Mouse (Mus musculus) bone marrow macrophage, adult 2 months (primary cell): ENCODE data around the gene Leng9. TPM values are rescaled to one million over a fixed set of nuclear protein-coding genes. Genes with fewer than 3 reads are reported as not detected.

Experiments used
- H3K27ac ChIP-seq: 2 replicates; pipeline ENCODE4 v1.5.1; 2012; ENCODE audit warnings: low read depth, low read length; ENCODE audit not compliant: insufficient read depth
- H3K4me1 ChIP-seq: 2 replicates; pipeline ENCODE4 v1.6.1; 2012; ENCODE audit warnings: low read length; ENCODE audit not compliant: control insufficient read depth, insufficient read depth
- H3K4me3 ChIP-seq: 2 replicates; pipeline ENCODE4 v1.5.1; 2012; ENCODE audit warnings: mild to moderate bottlenecking, low read length, moderate library complexity; ENCODE audit not compliant: insufficient read depth
- CTCF ChIP-seq: IDR thresholded peaks from 2 replicates; pipeline ENCODE4 v1.5.1; 2012; ENCODE audit warnings: low read depth, mild to moderate bottlenecking, low read length, moderate library complexity
- POLR2A ChIP-seq: IDR thresholded peaks from 2 replicates; pipeline ENCODE4 v1.6.1; 2012; ENCODE audit warnings: mild to moderate bottlenecking, low read depth, low read length, borderline replicate concordance
- polyA plus RNA-seq: library from polyadenylated mRNA; stranded (reverse); fragments of >200 nt; gene quantifications from 2 replicates; pipeline ENCODE4 v1.2.4, GENCODE M21; 2012; ENCODE audit not compliant: missing spikeins, insufficient read depth, insufficient read length

Gene Leng9
- polyA plus RNA-seq, 1 experiment: 3.8 TPM

- H3K27ac ChIP-seq: no peak overlapping the region
Measured at GRCm38 (mm10) chr7:4145552-4146190, 4.5 kb downstream of the Leng9 start.

GRCm38 (mm10) chr7:4144766-4145551 lies 5.2 kb downstream of the Leng9 start:
- H3K4me1 ChIP-seq: peaks cover 7% of the 10 kb centered on the region; the same call in 1 of the 2 replicates
- TF ChIP-seq CTCF (no peak), POLR2A (no peak)
- H3K27ac ChIP-seq: no peak overlapping the region

More at GRCm38 (mm10) chr7:4145552-4146190, 4.5 kb downstream of the Leng9 start:
- TF ChIP-seq CTCF: peak; percentile 92
- no peak for TF ChIP-seq POLR2A
- Histone ChIP-seq H3K4me3 (no peak overlapping the region), H3K4me1 (peaks cover 7% of the 10 kb centered on the region; the same call in 1 of the 2 replicates)

GRCm38 (mm10) chr7:4144046-4144445 lies 6.1 kb downstream of the Leng9 start:
- peaks cover 7% of the 10 kb centered on the region; the same call in 1 of the 2 replicates for H3K4me1 ChIP-seq
- no peak for TF ChIP-seq POLR2A
- no peak overlapping the region for H3K27ac ChIP-seq
- no peak overlapping the region for H3K4me3 ChIP-seq

More at GRCm38 (mm10) chr7:4144766-4145551, 5.2 kb downstream of the Leng9 start:
- H3K4me3 ChIP-seq: no peak overlapping the region

GRCm38 (mm10) chr7:4143506-4143905 lies 6.7 kb downstream of the Leng9 start:
- Histone ChIP-seq H3K4me3 (no peak overlapping the region), H3K4me1 (peaks cover 7% of the 10 kb centered on the region), H3K27ac (no peak overlapping the region)
- TF ChIP-seq POLR2A (no peak), CTCF (no peak)

- no peak for TF ChIP-seq POLR2A
- TF ChIP-seq CTCF: no peak
- H3K27ac ChIP-seq: no peak overlapping the region
- peaks cover 6% of the 10 kb centered on the region for H3K4me1 ChIP-seq
- no peak overlapping the region for H3K4me3 ChIP-seq
Measured at GRCm38 (mm10) chr7:4142796-4143445, 7.3 kb downstream of the Leng9 start.

GRCm38 (mm10) chr7:4141648-4142325 lies 8.4 kb downstream of the Leng9 start:
- H3K4me1 ChIP-seq: peaks cover 5% of the 10 kb centered on the region
- no peak overlapping the region for H3K4me3 ChIP-seq
- no peak overlapping the region for H3K27ac ChIP-seq

GRCm38 (mm10) chr7:4139391-4139790 lies 10.8 kb downstream of the Leng9 start:
- no peak overlapping the region for H3K4me3 ChIP-seq
- no peak overlapping the region for H3K27ac ChIP-seq
- H3K4me1 ChIP-seq: peaks cover 12% of the 10 kb centered on the region
- TF ChIP-seq CTCF (no peak), POLR2A (no peak)

More at GRCm38 (mm10) chr7:4141648-4142325, 8.4 kb downstream of the Leng9 start:
- no peak for TF ChIP-seq POLR2A
- TF ChIP-seq CTCF: no peak

- H3K4me3 ChIP-seq: no peak overlapping the region
Measured at GRCm38 (mm10) chr7:4138671-4139070, 11.5 kb downstream of the Leng9 start.

GRCm38 (mm10) chr7:4138181-4138580 lies 12.0 kb downstream of the Leng9 start:
- TF ChIP-seq CTCF (no peak), POLR2A (no peak)
- H3K27ac ChIP-seq: no peak overlapping the region
- peaks cover 18% of the 10 kb centered on the region for H3K4me1 ChIP-seq
- H3K4me3 ChIP-seq: peak overlapping the region; percentile 95

More at GRCm38 (mm10) chr7:4138671-4139070, 11.5 kb downstream of the Leng9 start:
- no peak overlapping the region for H3K27ac ChIP-seq
- H3K4me1 ChIP-seq: peaks cover 17% of the 10 kb centered on the region
- TF ChIP-seq POLR2A (no peak), CTCF (no peak)
